Mouse (Mus musculus) stomach, embryonic 14.5 days (tissue): ENCODE measurements around the gene Cnn1. TPM values are rescaled to one million over a fixed set of nuclear protein-coding genes. Genes with fewer than 3 reads are reported as not detected.
"Not testable (repeated sequence)": the region's sequence is repeated elsewhere in the genome, so short reads cannot be mapped to it uniquely, and the experiment has no call there.

Experiments
- ATAC-seq: fragments of 200-750 bp; cut with Nextera tagmentation; 2 replicates; pipeline ENCODE4 v1.8.0; 2017; ENCODE audit warnings: low read depth, moderate TSS enrichment; ENCODE audit not compliant: insufficient number of reproducible peaks, insufficient read depth, low FRiP score
- H3K27ac ChIP-seq: fragments of 300-500 bp; sonication (generic); 2 replicates; pipeline ENCODE4 v1.5.1; 2014; ENCODE audit warnings: mild to moderate bottlenecking, low read length, moderate library complexity, mixed read lengths
- H3K27me3 ChIP-seq: fragments of 300-500 bp; sonication (generic); 2 replicates; pipeline ENCODE4 v1.6.1; 2014; ENCODE audit warnings: low read length, control low read depth, mixed read lengths; ENCODE audit not compliant: control insufficient read depth, insufficient read depth
- H3K36me3 ChIP-seq: fragments of 300-500 bp; sonication (generic); 2 replicates; pipeline ENCODE4 v1.6.1; 2014; ENCODE audit warnings: mild to moderate bottlenecking, control low read depth, low read length, moderate library complexity, mixed read lengths; ENCODE audit not compliant: control insufficient read depth, insufficient read depth
- H3K4me1 ChIP-seq: fragments of 300-500 bp; sonication (generic); 2 replicates; pipeline ENCODE4 v1.6.1; 2014; ENCODE audit warnings: low read length, control low read depth, mixed read lengths; ENCODE audit not compliant: control insufficient read depth, insufficient read depth
- H3K4me2 ChIP-seq: fragments of 300-500 bp; sonication (generic); replicated peaks from 2 replicates; pipeline ENCODE4 v1.6.1; 2014; ENCODE audit warnings: low read depth, low read length, control low read depth
- H3K4me3 ChIP-seq: fragments of 300-500 bp; sonication (generic); 2 replicates; pipeline ENCODE4 v1.5.1; 2014; ENCODE audit warnings: low read depth, low read length, control low read depth
- H3K9ac ChIP-seq: fragments of 300-500 bp; sonication (generic); replicated peaks from 2 replicates; pipeline ENCODE4 v1.6.1; 2014; ENCODE audit warnings: low read depth, mild to moderate bottlenecking, control low read depth, low read length, moderate library complexity, mixed read lengths
- H3K9me3 ChIP-seq: fragments of 300-500 bp; sonication (generic); 2 replicates; pipeline ENCODE4 v1.6.1; 2016; ENCODE audit warnings: low read depth, low read length, control low read depth; ENCODE audit not compliant: control insufficient read depth
- WGBS: fragments of 180-500 bp; shearing (Covaris S2); extraction: QIAGEN DNeasy Blood & Tissue Kit; methylation state at CpG from one replicate; pipeline ENCODE4 v1.1.7; 2014; 5-methylcytosine and 5-hydroxymethylcytosine counted together
- microRNA-seq: library from miRNA; unstranded; fragments of <30 nt; microRNA quantifications from one replicate; pipeline ENCODE4, GENCODE M21; 2016
- polyA plus RNA-seq: library from polyadenylated mRNA; unstranded; fragments of >200 nt; fragmentation: Nextera tagmentation; extraction: Ambion mirVana; gene quantifications from 2 replicates; pipeline ENCODE4 v1.2.1, GENCODE M21; 2014

The Cnn1 gene
- polyA plus RNA-seq, 1 experiment from 2014 or later = 443 TPM

GRCm38 (mm10) chr9:22150249-22150693 lies 51.3 kb downstream of the Cnn1 start:
- 88% methylated on average over 7 of the region's 7 CpGs for WGBS
- H3K27me3 ChIP-seq, H3K9ac ChIP-seq, H3K36me3 ChIP-seq, H3K4me3 ChIP-seq, ATAC-seq, H3K4me1 ChIP-seq, H3K27ac ChIP-seq, H3K4me2 ChIP-seq: not testable (repeated sequence)
- H3K9me3 ChIP-seq = peaks cover 12% of the 10 kb centered on the region; the same call in 1 of the 2 replicates

- no peak overlapping the region for H3K4me3 ChIP-seq
- 75% methylated on average over 2 of the region's 2 CpGs for WGBS
- no peaks in the 10 kb centered on the region for H3K27me3 ChIP-seq
- H3K9me3 ChIP-seq = peaks cover 12% of the 10 kb centered on the region; the same call in 1 of the 2 replicates
- H3K4me1 ChIP-seq = no peaks in the 10 kb centered on the region
- H3K9ac ChIP-seq = no peak overlapping the region
- no peak overlapping the region for H3K4me2 ChIP-seq
- no peak overlapping the region for H3K27ac ChIP-seq
- no peak for ATAC-seq
- no peaks in the 10 kb centered on the region for H3K36me3 ChIP-seq
These were observed 51.9 kb downstream of the Cnn1 start for GRCm38 (mm10) chr9:22150946-22151345.

- ATAC-seq = no peak
- WGBS = 84% methylated on average over 3 of the region's 3 CpGs
These were observed 54.8 kb downstream of the Cnn1 start for GRCm38 (mm10) chr9:22153810-22154209.

DNA sequence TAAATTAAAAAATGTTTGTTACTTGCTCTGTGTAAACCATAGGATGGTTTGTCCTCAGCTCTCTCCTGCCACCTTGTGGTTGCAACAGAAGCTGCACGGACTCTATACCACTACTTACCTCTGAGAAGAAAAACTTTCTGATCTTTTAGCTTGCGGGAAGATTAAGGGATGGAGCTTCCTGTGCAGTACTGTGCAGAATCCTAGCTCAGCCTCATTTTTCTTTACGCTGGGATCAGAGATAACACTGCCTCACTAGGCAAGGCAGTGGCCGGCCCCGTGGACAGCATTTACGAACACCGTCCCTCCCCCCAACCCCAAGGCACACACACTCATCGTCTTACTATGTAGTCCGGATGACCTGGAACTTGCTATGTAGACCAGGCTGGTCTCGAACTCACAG lies 56.6 kb downstream of the Cnn1 start:
- no peak for ATAC-seq
- H3K36me3 ChIP-seq = no peaks in the 10 kb centered on the region; the same call in 1 of the 2 replicates
- no peak overlapping the region for H3K27ac ChIP-seq
- H3K4me3 ChIP-seq = no peak overlapping the region
- H3K27me3 ChIP-seq = no peaks in the 10 kb centered on the region
- H3K9me3 ChIP-seq = no peaks in the 10 kb centered on the region
- WGBS = 25% methylated on average over 10 of the region's 10 CpGs
- H3K4me1 ChIP-seq = peaks cover 6% of the 10 kb centered on the region
- H3K9ac ChIP-seq = no peak overlapping the region
- H3K4me2 ChIP-seq = peak overlapping the region; percentile 19; the same call in 1 of the 2 replicates

More at GRCm38 (mm10) chr9:22153810-22154209, 54.8 kb downstream of the Cnn1 start:
- Histone ChIP-seq H3K27ac (no peak overlapping the region), H3K4me1 (peaks cover 6% of the 10 kb centered on the region), H3K4me2 (no peak overlapping the region), H3K9ac (no peak overlapping the region), H3K4me3 (no peak overlapping the region), H3K36me3 (no peaks in the 10 kb centered on the region; the same call in 1 of the 2 replicates), H3K27me3 (no peaks in the 10 kb centered on the region), H3K9me3 (0 out of 2 replicates have a peak, but pooled peaks cover 6% of the 10 kb centered on the region)

- peak; percentile 99 for ATAC-seq
- peak within 1 kb of the TSS; percentile 51 for H3K4me2 ChIP-seq
- WGBS = under 1% methylated on average over 65 of the region's 65 CpGs
- H3K36me3 ChIP-seq = no peaks in the 10 kb centered on the region; the same call in 1 of the 2 replicates
- no peaks in the 10 kb centered on the region for H3K27me3 ChIP-seq
- peak within 1 kb of the TSS; percentile 64 for H3K9ac ChIP-seq
- H3K4me3 ChIP-seq = peak within 1 kb of the TSS; percentile 53
- H3K27ac ChIP-seq = peak within 1 kb of the TSS; percentile 87
- H3K4me1 ChIP-seq = peaks cover 6% of the 10 kb centered on the region
- no peaks in the 10 kb centered on the region for H3K9me3 ChIP-seq
These were observed 57.7 kb downstream of the Cnn1 start, which contains the start of gene Pigyl for GRCm38 (mm10) chr9:22156497-22157245. Pigyl (plus strand) TSS chr9:22156846.

DNA sequence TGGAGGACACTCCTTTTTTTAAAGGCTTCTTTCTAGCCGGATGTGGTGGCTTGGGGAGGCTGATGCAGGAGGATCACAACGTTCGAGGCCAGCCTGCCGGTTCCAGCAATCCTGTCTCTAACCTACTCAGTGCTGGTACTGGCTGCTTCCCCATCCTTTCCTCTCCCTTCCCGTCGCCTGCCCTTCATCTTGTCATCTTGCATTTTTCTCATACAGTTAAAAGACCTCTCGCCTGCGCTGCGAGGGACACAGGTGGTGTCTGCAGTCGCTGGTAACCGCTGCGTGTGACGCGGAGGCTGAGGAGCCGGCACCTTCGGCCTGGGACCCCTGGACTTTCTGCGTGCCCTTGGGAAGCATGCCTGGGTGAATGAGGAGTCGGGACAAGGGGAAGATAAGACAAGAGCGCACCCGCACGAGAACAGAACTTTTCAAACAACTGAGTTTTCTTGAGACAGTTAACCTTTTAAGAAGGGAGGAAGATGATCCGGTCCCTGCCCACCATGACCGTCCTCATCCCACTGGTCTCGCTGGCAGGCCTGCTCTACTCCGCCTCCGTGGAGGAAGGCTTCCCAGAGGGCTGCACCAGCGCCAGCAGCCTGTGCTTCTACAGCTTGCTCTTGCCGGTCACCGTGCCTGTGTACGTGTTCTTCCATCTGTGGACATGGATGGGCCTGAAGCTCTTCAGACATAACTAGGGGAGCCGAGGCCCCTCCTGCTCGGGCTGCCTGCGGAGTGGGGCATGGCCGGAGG lies 58.7 kb downstream of the Cnn1 start:
- no peaks in the 10 kb centered on the region for H3K27me3 ChIP-seq
- H3K9me3 ChIP-seq = no peaks in the 10 kb centered on the region
- WGBS = 61% methylated on average over 34 of the region's 34 CpGs
- peak overlapping the region; percentile 64 for H3K9ac ChIP-seq
- peak overlapping the region; percentile 51 for H3K4me2 ChIP-seq
- peak overlapping the region; percentile 53 for H3K4me3 ChIP-seq
- no peaks in the 10 kb centered on the region; the same call in 1 of the 2 replicates for H3K36me3 ChIP-seq
- peaks cover 6% of the 10 kb centered on the region for H3K4me1 ChIP-seq
- no peak for ATAC-seq
- no peak overlapping the region for H3K27ac ChIP-seq

Small RNA genes within 50 kb of the gene (microRNA-seq; reads per million reads assigned to microRNA genes)
- not detected for gene Mir7084

Other genes with a start within 250 kb of the Cnn1 start
- gene Dock6, start 246.6 kb upstream of the Cnn1 start, polyA plus RNA-seq = 39.8 and 45.1 TPM in 2 replicates
- 41.4 and 42.7 TPM in 2 replicates for gene Rab3d, start 181.0 kb upstream of the Cnn1 start, polyA plus RNA-seq
- gene Ccdc159, start 171.7 kb upstream of the Cnn1 start, polyA plus RNA-seq = 4.9 and 6.3 TPM in 2 replicates
- 60.7 and 62.4 TPM in 2 replicates for gene Tmem205, start 171.7 kb upstream of the Cnn1 start, polyA plus RNA-seq
- 8.5 and 9.9 TPM in 2 replicates for gene Plppr2, start 162.2 kb upstream of the Cnn1 start, polyA plus RNA-seq
- 8.9 and 10.4 TPM in 2 replicates for gene Swsap1, start 143.5 kb upstream of the Cnn1 start, polyA plus RNA-seq
- 6.4 and 6.7 TPM in 2 replicates for gene Epor, start 135.7 kb upstream of the Cnn1 start, polyA plus RNA-seq
- gene Rgl3, start 109.8 kb upstream of the Cnn1 start, polyA plus RNA-seq = 4.9 and 5.5 TPM in 2 replicates
- 0.63 and 0.72 TPM in 2 replicates for gene Ccdc151, start 96.6 kb upstream of the Cnn1 start, polyA plus RNA-seq
- gene Prkcsh, start 96.4 kb upstream of the Cnn1 start, polyA plus RNA-seq = 82.8 and 91.0 TPM in 2 replicates
- gene Elavl3, start 47.2 kb upstream of the Cnn1 start, polyA plus RNA-seq = 5.6 and 5.7 TPM in 2 replicates
- gene Gm49318, start 28.0 kb upstream of the Cnn1 start, polyA plus RNA-seq = not detected in 2 replicates
- gene Zfp653, start 27.8 kb upstream of the Cnn1 start, polyA plus RNA-seq = 11.4 and 14.5 TPM in 2 replicates
- 35.4 and 39.0 TPM in 2 replicates for gene Ecsit, start 13.8 kb upstream of the Cnn1 start, polyA plus RNA-seq
- gene Elof1, start 18.0 kb downstream of the Cnn1 start, polyA plus RNA-seq = 180 and 190 TPM in 2 replicates
- gene Acp5, start 36.5 kb downstream of the Cnn1 start, polyA plus RNA-seq = 10.7 and 10.8 TPM in 2 replicates
- gene Pigyl, start 57.6 kb downstream of the Cnn1 start, polyA plus RNA-seq = 92.9 and 94.3 TPM in 2 replicates
- gene Zfp872, start 88.9 kb downstream of the Cnn1 start, polyA plus RNA-seq = 1.4 and 1.7 TPM in 2 replicates
- 37.2 and 40.7 TPM in 2 replicates for gene Zfp809, start 126.5 kb downstream of the Cnn1 start, polyA plus RNA-seq
- 5.4 and 5.9 TPM in 2 replicates for gene Zfp599, start 160.7 kb downstream of the Cnn1 start, polyA plus RNA-seq
- gene Zfp810, start 208.4 kb downstream of the Cnn1 start, polyA plus RNA-seq = 21.1 and 22.7 TPM in 2 replicates